Mouse (Mus musculus): Measurements from ENCODE around the gene Gm29609.

DNA sequence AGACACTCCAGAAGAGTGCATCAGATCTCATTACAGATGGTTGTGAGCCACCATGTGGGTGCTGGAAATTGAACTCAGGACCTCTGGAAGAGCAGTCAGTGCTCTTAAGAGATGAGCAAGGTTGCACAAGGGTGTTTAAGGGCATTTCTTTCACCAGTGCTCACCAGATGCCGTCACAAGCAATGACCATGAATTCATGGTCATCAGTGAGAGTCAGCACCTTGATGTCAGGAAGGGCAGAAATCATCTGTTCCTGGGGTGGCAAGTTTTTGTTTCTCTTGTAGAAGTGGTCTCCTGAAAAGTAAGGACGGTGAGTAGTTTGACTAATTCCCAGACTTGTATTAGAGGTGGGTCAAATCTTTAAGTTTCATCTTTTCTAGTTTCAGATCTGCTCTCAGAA, 24.2 kb upstream of the Gm29609 start:
- TF ChIP-seq CTCF (conservative IDR thresholded peaks at IDR 0.05; ENCODE audit: low read length), result no peak
- TF ChIP-seq POU5F1 (IDR thresholded peaks at IDR 0.05; ENCODE audit: borderline replicate concordance, low read length), result no peak
- TF ChIP-seq NANOG (IDR thresholded peaks at IDR 0.05; ENCODE audit: borderline replicate concordance, low read length), result no peak

Data from E14TG2a.4 (cell line).